Mouse (Mus musculus) stomach, embryonic 16.5 days (tissue): ENCODE results near the gene Lsm4. TPM values are rescaled to one million over a fixed set of nuclear protein-coding genes. Genes with fewer than 3 reads are reported as not detected.
A peak's percentile ranks its signal among the peaks of the same experiment; 100 is the strongest.

Experiments used
- ATAC-seq: fragments of 200-750 bp; cut with Nextera tagmentation; 2 replicates; pipeline ENCODE4 v1.8.0; 2017; ENCODE audit warnings: moderate number of reproducible peaks, moderate TSS enrichment; ENCODE audit not compliant: insufficient read depth, low FRiP score
- H3K27ac ChIP-seq: fragments of 300-500 bp; sonication (generic); 2 replicates; pipeline ENCODE4 v1.5.1; 2014; ENCODE audit warnings: low read length
- H3K27me3 ChIP-seq: fragments of 300-500 bp; sonication (generic); 2 replicates; pipeline ENCODE4 v1.6.1; 2014; ENCODE audit warnings: low read length, control low read depth, mixed read lengths; ENCODE audit not compliant: control insufficient read depth, insufficient read depth
- H3K36me3 ChIP-seq: fragments of 300-500 bp; sonication (generic); 2 replicates; pipeline ENCODE4 v1.6.1; 2014; ENCODE audit warnings: low read length; ENCODE audit not compliant: control insufficient read depth, insufficient read depth
- H3K4me1 ChIP-seq: fragments of 300-500 bp; sonication (generic); 2 replicates; pipeline ENCODE4 v1.6.1; 2014; ENCODE audit warnings: low read length, control low read depth, mixed read lengths; ENCODE audit not compliant: control insufficient read depth, insufficient read depth
- H3K4me2 ChIP-seq: fragments of 300-500 bp; sonication (generic); 2 replicates; pipeline ENCODE4 v1.6.1; 2014; ENCODE audit warnings: low read depth, low read length, mixed read lengths
- H3K4me3 ChIP-seq: fragments of 300-500 bp; sonication (generic); replicated peaks from 2 replicates; pipeline ENCODE4 v1.5.1; 2014; ENCODE audit warnings: mild to moderate bottlenecking, low read length
- H3K9ac ChIP-seq: fragments of 300-500 bp; sonication (generic); 2 replicates; pipeline ENCODE4 v1.6.1; 2014; ENCODE audit warnings: low read length
- H3K9me3 ChIP-seq: fragments of 300-500 bp; sonication (generic); replicated peaks from 2 replicates; pipeline ENCODE4 v1.6.1; 2016; ENCODE audit warnings: low read length, control low read depth; ENCODE audit not compliant: control insufficient read depth
- WGBS: fragments of 180-500 bp; shearing (Covaris S2); extraction: QIAGEN DNeasy Blood & Tissue Kit; methylation state at CpG from one replicate; pipeline ENCODE4 v1.1.7; 2014; 5-methylcytosine and 5-hydroxymethylcytosine counted together
- polyA plus RNA-seq: library from polyadenylated mRNA; unstranded; fragments of >200 nt; fragmentation: Nextera tagmentation; extraction: Ambion mirVana; gene quantifications from 2 replicates; pipeline ENCODE4 v1.2.1, GENCODE M21; 2015

The Lsm4 gene
- polyA plus RNA-seq, 1 experiment from 2014 or later, result 173 TPM

DNA sequence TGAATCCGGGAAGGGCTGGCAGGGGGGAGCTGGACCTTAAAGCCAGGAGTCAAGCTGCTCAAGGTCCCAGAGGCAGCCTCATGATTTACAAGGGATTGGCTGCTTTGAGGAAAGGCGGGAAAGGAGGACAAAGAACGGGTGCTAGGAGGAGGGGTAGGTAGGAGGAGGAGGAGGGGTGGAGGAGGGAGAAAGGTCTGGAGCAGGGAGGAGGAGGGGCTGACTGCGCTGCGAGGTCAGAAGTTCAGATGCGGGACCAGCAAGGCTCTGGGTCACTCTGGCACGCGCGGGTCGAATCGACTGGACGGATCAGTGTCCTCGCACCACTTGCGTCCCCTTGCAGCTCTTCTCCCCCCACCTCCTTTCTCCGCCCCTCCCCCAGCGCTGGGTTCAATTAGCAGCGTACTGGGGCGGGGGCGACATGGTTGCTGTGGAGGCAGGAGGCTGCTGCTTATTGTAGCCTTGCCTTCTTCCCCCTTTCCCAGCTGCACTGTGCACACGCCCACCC is 18.7 kb downstream of the Lsm4 start:
- Histone ChIP-seq H3K27me3 (no peaks in the 10 kb centered on the region), H3K4me1 (peaks cover 42% of the 10 kb centered on the region), H3K27ac (peak overlapping the region; percentile 44), H3K9ac (peak overlapping the region; percentile 65), H3K4me2 (peak overlapping the region; percentile 66), H3K9me3 (no peaks in the 10 kb centered on the region), H3K36me3 (no peaks in the 10 kb centered on the region), H3K4me3 (peak overlapping the region; percentile 38)
- WGBS, result 2% methylated on average over 20 of the region's 20 CpGs
- peak; percentile 17; the same call in 1 of the 2 replicates for ATAC-seq

DNA sequence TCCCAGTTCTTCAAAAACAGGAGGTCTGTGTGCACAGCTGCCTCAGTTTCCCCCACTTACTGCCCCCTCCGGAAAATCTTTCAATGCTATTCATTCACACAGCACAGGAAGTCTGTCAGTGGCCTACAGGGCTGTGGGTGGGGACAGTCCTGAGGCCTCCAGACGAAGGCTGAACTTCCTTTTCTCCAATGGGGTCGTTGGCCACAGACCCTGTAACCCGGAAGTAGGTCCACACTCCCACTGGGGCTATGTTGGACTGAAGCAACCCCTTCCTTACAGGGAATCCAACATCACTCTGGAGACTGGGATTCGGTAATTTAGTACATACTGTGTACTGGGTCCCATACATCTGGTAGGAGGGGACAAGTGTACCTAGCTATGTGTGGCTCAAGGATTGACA is 20.6 kb downstream of the Lsm4 start:
- H3K36me3 ChIP-seq, result no peaks in the 10 kb centered on the region
- 66% methylated on average over 5 of the region's 5 CpGs for WGBS
- no peak overlapping the region for H3K27ac ChIP-seq
- H3K4me3 ChIP-seq, result no peak overlapping the region
- no peaks in the 10 kb centered on the region for H3K27me3 ChIP-seq
- no peak for ATAC-seq
- peaks cover 45% of the 10 kb centered on the region for H3K4me1 ChIP-seq
- no peak overlapping the region for H3K4me2 ChIP-seq
- no peaks in the 10 kb centered on the region for H3K9me3 ChIP-seq
- H3K9ac ChIP-seq, result no peak overlapping the region

- Histone ChIP-seq H3K9me3 (no peaks in the 10 kb centered on the region), H3K27me3 (no peaks in the 10 kb centered on the region), H3K4me2 (peak overlapping the region; percentile 59; the same call in 1 of the 2 replicates), H3K27ac (peak overlapping the region; percentile 91), H3K4me1 (peaks cover 42% of the 10 kb centered on the region), H3K9ac (peak overlapping the region; percentile 69), H3K4me3 (no peak overlapping the region), H3K36me3 (no peaks in the 10 kb centered on the region)
- ATAC-seq, result no peak
- 26% methylated on average over 32 of the region's 32 CpGs for WGBS
Measured at GRCm38 (mm10) chr8:70695318-70696018, 22.4 kb downstream of the Lsm4 start.

- H3K9ac ChIP-seq, result peak overlapping the region; percentile 69
- no peaks in the 10 kb centered on the region for H3K9me3 ChIP-seq
- peak; percentile 5; the same call in 1 of the 2 replicates for ATAC-seq
- H3K36me3 ChIP-seq, result no peaks in the 10 kb centered on the region
- H3K4me2 ChIP-seq, result peak overlapping the region; percentile 59
- H3K27ac ChIP-seq, result peak overlapping the region; percentile 91
- H3K27me3 ChIP-seq, result no peaks in the 10 kb centered on the region
- 3% methylated on average over 30 of the region's 31 CpGs for WGBS
- H3K4me1 ChIP-seq, result peaks cover 45% of the 10 kb centered on the region
- H3K4me3 ChIP-seq, result peak overlapping the region; percentile 32
Measured at GRCm38 (mm10) chr8:70696019-70696885, 23.2 kb downstream of the Lsm4 start.

- Histone ChIP-seq H3K27ac (peak overlapping the region; percentile 91), H3K27me3 (no peaks in the 10 kb centered on the region), H3K4me2 (peak overlapping the region; percentile 59), H3K9ac (peak overlapping the region; percentile 69), H3K36me3 (0 out of 2 replicates have a peak, but pooled peaks cover under 1% of the 10 kb centered on the region), H3K4me3 (peak overlapping the region; percentile 32), H3K9me3 (no peaks in the 10 kb centered on the region), H3K4me1 (peaks cover 45% of the 10 kb centered on the region)
- 42% methylated on average over 4 of the region's 4 CpGs for WGBS
- ATAC-seq, result no peak
Measured at GRCm38 (mm10) chr8:70696946-70697345, 23.9 kb downstream of the Lsm4 start.

- 59% methylated on average over 12 of the region's 12 CpGs for WGBS
- ATAC-seq, result no peak
Measured at GRCm38 (mm10) chr8:70697366-70698250, 24.6 kb downstream of the Lsm4 start.

DNA sequence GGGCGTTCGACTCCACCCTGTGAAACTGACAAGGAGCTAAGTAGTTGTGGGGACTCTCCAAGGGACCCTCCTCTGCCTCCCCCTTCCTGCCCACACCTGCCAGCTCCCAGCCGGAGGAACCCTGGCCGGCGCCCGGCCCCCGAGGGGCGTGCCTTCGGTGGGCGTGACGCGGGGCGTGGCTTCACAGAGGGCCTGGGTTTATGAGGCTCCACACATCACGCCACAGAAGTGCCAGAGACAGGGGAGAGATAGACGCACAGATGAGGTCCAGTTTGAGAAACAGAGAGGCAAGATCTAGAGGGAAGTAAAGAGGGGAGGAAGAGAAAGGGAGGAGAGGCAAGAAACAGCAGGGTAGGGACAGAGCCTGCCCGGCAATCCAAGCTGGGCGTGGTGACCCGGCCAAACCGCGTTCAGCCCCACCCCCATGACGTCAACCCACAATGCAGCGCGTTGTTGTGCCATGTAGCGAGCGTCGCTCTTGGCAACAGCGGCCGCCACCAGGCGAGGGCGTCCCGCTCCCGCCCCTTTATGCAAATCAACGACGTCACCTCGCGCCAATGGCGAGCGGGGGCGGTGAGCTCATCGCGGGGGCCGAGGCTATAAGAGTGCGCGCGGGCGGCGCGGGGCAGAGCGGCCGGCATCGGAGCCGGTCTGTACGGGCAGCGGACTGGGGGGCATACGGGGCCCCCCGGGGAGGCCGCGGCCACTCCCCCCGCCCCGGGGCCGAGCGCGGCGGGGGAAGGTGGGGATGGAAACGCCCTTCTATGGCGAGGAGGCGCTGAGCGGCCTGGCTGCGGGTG is 25.5 kb downstream of the Lsm4 start, which contains the start of gene Jund:
Gene Jund (plus strand): TSS at position 640 of the 800 bp plus-strand sequence.
- peak within 1 kb of the TSS; percentile 99 for H3K4me3 ChIP-seq
- whole genome bisulfite sequencing, result under 1% methylated on average over 66 of the region's 69 CpGs
- ATAC-seq, result peak; percentile 90

More at GRCm38 (mm10) chr8:70697366-70698250, 24.6 kb downstream of the Lsm4 start:
- Histone ChIP-seq H3K4me3 (peak overlapping the region; percentile 99), H3K9ac (peak overlapping the region; percentile 69), H3K9me3 (no peaks in the 10 kb centered on the region), H3K27ac (peak overlapping the region; percentile 91), H3K27me3 (no peaks in the 10 kb centered on the region), H3K36me3 (0 out of 2 replicates have a peak, but pooled peaks cover 5% of the 10 kb centered on the region), H3K4me2 (peak overlapping the region; percentile 43), H3K4me1 (peaks cover 48% of the 10 kb centered on the region)

More for the DNA sequence above, 25.5 kb downstream of the Lsm4 start, which contains the start of gene Jund:
- Histone ChIP-seq H3K4me1 (peaks cover 50% of the 10 kb centered on the region), H3K36me3 (0 out of 2 replicates have a peak, but pooled peaks cover 5% of the 10 kb centered on the region), H3K27me3 (no peaks in the 10 kb centered on the region), H3K9me3 (no peaks in the 10 kb centered on the region), H3K4me2 (peak within 1 kb of the TSS; percentile 72), H3K27ac (peak within 1 kb of the TSS; percentile 99), H3K9ac (peak within 1 kb of the TSS; percentile 100)
